Mouse (Mus musculus): ENCODE measurements around the gene Rag2.

The Rag2 gene

GRCm38 (mm10) chr2:101624011-101624410 lies 507 bp upstream of the Rag2 start:
- no peak for DNase-seq (ENCODE audit: low spot score in 2 of 2)

- no peak for DNase-seq (ENCODE audit: low spot score in 2 of 2)
These were observed 2.7 kb downstream of the Rag2 start for GRCm38 (mm10) chr2:101627227-101627626.

GRCm38 (mm10) chr2:101628297-101629236 lies 4.0 kb downstream of the Rag2 start:
- DNase-seq (ENCODE audit: low spot score in 2 of 2): peak; percentile 38 to 67

- no peak for DNase-seq (ENCODE audit: low spot score in 2 of 2)
These were observed 14.7 kb downstream of the Rag2 start for GRCm38 (mm10) chr2:101638979-101639839.

- DNase-seq (ENCODE audit: low spot score in 2 of 2): no peak
These were observed 15.4 kb downstream of the Rag2 start for GRCm38 (mm10) chr2:101639840-101640350.

- DNase-seq (ENCODE audit: low spot score in 2 of 2): no peak
These were observed 21.3 kb downstream of the Rag2 start for GRCm38 (mm10) chr2:101645841-101646240.

GRCm38 (mm10) chr2:101648361-101648760 lies 23.8 kb downstream of the Rag2 start:
- DNase-seq (ENCODE audit: low spot score in 2 of 2): no peak

GRCm38 (mm10) chr2:101649114-101649671 lies 24.7 kb downstream of the Rag2 start, which contains the start of the genes Rag1 and B230118H07Rik:
TSS of gene Rag1 (minus strand) at chr2:101649501.
TSS of gene B230118H07Rik (minus strand) at chr2:101649532.
- no peak for DNase-seq (ENCODE audit: low spot score in 2 of 2)

- no peak for DNase-seq (ENCODE audit: low spot score in 2 of 2)
These were observed 25.9 kb downstream of the Rag2 start for GRCm38 (mm10) chr2:101650446-101650845.

- DNase-seq (ENCODE audit: low spot score in 2 of 2): no peak
These were observed 27.8 kb downstream of the Rag2 start for GRCm38 (mm10) chr2:101652204-101652920.

GRCm38 (mm10) chr2:101652921-101653597 lies 28.5 kb downstream of the Rag2 start:
- DNase-seq (ENCODE audit: low spot score in 2 of 2): peak; percentile 60 to 84

- DNase-seq (ENCODE audit: low spot score in 2 of 2): no peak
These were observed 36.0 kb downstream of the Rag2 start for GRCm38 (mm10) chr2:101660536-101660935.

- peak; percentile 61 to 81 for DNase-seq (ENCODE audit: low spot score in 2 of 2)
These were observed 40.7 kb downstream of the Rag2 start for GRCm38 (mm10) chr2:101665058-101665702.

GRCm38 (mm10) chr2:101665703-101666092 lies 41.2 kb downstream of the Rag2 start:
- no peak for DNase-seq (ENCODE audit: low spot score in 2 of 2)

- no peak for DNase-seq (ENCODE audit: low spot score in 2 of 2)
These were observed 44.2 kb downstream of the Rag2 start for GRCm38 (mm10) chr2:101668751-101669150.

- DNase-seq (ENCODE audit: low spot score in 2 of 2): no peak
These were observed 49.0 kb downstream of the Rag2 start for GRCm38 (mm10) chr2:101673547-101673946.

GRCm38 (mm10) chr2:101678236-101679021 lies 53.9 kb downstream of the Rag2 start, which contains the start of gene Traf6:
TSS of gene Traf6 (plus strand) at chr2:101678429.
- DNase-seq (ENCODE audit: low spot score in 2 of 2): peak; percentile 87 to 95

GRCm38 (mm10) chr2:101679164-101679784 lies 54.8 kb downstream of the Rag2 start:
- DNase-seq (ENCODE audit: low spot score in 2 of 2): no peak
